Mouse (Mus musculus) neutrophil, adult 5-6 weeks (primary cell): ENCODE measurements around the gene Ctcfl. TPM values are rescaled to one million over a fixed set of nuclear protein-coding genes. Genes with fewer than 3 reads are reported as not detected.

Experiments
- ATAC-seq: fragments of 151-379, 151-347 bp; 2 replicates; pipeline ENCODE4 v1.8.0; 2017; ENCODE audit warnings: mild to moderate bottlenecking, moderate TSS enrichment; ENCODE audit not compliant: insufficient number of reproducible peaks, poor library complexity, low FRiP score, severe bottlenecking; ENCODE audit errors: extremely low read depth
- total RNA-seq: library from RNA; stranded (forward); fragments of 200-1000 nt; gene quantifications from 2 replicates; pipeline ENCODE4 v1.2.3, GENCODE M21; 2017

Gene Ctcfl
- not detected in 2 replicates for total RNA-seq

DNA sequence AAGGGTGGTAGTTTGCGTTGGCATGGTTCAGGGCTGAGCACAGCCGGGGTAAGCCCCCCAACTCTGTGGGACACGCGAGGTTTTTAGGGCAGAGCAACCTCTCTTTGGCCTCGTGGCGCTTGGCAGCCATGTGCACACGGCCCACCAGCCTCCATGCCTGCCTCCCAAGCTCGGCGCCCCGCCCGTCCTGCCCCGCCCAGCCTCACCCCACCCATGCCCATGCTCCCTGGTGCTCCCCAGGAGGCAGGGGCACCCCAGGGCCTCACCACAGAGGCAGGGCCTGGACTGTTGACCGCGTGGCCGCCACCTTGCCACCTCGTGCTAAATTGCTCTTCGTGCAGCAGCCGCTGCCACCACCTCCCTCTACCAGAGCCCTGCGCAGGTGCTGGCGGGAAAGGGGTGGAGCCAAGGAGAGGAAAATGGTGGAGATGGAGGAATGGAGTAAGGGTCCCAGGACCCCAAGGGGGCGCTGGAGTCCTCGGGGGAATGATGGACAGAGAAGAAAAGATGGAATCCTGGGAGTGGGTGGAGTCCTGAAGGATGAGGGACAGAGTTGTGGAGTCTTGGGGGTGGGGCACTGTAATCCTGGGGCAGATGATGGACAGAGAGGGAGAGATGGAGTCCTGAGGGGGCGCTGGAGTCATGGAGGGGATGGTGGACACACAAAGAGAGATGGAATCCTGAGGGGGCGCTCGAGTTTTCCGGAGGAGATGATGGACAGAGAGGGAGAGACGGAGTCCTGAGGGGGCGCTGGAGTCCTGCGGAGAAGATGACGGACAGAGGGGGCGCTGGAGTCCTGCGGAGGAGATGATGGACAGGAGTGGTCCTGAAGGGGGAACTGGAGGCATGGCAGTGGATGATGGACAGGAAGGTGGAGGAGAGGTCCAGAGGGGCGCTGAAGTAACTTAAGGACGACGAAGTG, at the start of gene Ctcfl:
Gene Ctcfl (minus strand): TSS at position 503 of the 922 bp plus-strand sequence.
- ATAC-seq: no peak

DNA sequence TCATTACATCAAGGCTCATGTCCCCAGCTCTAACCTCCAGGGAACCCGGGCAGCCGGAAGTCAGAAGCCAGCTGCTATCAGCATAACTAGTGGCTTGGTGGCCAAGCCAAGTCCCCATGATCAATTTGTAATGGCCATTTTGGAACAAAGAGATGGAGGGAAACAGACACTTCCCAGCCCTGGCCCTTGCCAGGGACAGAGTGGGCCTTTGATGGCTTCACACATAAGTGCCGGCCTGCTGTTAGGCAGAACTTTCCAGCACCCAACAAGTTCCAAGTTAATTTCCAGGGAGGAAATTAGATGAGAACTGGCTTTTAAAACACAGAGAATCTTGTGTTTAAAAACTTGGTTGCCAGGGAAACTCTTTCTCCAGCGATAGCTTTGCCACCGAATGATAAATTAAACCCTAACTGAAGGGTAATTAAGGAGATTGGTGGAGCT, 49.1 kb upstream of the Ctcfl start:
- ATAC-seq: no peak

DNA sequence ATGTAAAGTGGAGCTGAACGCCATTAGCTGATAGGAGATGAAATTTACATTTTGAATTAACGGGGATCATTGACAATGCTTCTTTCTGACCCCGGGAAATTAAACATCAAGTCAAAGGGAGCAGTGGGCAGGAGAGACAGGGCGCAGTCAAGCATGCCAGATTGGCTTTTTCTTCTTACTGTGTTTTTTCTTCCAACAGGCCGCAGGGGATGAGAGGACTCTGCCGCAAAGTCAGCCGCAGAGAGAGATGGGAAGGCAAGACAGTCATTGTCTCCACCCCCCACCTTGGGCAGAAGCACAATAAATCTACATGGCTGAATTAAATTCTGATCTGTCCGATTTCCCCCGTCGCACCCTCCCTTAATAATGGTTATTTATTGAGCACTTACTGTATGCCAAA, 46.0 kb upstream of the Ctcfl start:
- ATAC-seq: no peak

DNA sequence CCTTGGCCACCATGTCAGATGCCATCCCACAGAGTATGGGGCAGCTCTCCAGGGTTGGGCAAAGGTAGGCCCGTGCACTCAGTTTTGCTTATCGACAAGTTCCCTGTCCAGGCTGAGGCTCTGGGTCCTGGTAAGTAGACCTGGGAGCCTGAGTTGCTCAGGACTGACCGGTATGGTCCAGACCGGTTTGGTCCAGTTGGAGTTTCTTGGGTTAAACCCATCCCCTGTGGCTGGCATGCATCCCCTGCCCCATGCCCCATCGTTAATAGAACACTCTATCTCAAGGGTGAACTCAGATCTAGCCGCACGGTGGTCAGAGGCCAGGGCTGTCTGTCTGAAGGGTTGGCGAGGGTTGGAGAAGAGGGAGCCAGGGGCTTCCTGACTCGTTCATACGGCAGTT, 45.6 kb upstream of the Ctcfl start:
- no peak for ATAC-seq

DNA sequence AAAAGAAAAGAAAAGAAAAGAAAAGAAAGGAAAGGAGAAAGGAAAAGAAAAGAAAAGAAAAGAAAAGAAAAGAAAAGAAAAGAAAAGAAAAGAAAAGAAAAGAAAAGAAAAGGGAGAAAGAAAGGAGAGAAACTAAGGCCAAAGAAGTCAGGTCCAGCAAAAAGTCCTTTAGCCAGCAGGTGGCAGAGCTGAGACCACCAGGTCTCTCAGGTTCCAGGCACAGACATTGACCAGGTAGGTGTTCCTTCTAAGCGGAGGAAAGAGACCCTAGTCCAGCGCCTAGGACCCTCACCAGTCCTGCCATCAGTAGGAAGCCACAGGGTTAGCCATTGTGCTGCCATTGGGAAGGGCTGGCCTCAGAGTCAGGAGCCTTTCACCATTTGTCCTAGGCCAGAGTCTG, 45.0 kb upstream of the Ctcfl start:
- ATAC-seq: no peak

DNA sequence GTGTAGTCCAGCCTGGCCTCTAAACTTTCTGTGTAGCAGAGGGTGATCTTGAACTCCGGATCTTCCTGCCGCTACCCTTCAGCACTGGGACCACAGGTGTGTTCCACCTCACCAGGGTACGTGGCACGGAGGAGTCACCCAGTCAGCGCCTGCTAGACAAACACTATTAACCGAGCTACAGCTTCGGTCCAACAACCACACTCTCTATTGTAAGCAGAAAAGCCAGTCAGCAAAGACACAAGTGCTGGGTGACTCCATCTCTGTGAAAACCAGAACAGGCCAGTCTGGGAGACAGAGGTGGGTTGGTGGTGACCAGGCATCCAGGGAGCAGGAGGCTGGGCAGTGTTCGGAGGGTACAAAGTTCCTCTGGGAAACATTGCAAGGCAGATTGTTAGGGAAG, 44.1 kb upstream of the Ctcfl start:
- no peak for ATAC-seq

DNA sequence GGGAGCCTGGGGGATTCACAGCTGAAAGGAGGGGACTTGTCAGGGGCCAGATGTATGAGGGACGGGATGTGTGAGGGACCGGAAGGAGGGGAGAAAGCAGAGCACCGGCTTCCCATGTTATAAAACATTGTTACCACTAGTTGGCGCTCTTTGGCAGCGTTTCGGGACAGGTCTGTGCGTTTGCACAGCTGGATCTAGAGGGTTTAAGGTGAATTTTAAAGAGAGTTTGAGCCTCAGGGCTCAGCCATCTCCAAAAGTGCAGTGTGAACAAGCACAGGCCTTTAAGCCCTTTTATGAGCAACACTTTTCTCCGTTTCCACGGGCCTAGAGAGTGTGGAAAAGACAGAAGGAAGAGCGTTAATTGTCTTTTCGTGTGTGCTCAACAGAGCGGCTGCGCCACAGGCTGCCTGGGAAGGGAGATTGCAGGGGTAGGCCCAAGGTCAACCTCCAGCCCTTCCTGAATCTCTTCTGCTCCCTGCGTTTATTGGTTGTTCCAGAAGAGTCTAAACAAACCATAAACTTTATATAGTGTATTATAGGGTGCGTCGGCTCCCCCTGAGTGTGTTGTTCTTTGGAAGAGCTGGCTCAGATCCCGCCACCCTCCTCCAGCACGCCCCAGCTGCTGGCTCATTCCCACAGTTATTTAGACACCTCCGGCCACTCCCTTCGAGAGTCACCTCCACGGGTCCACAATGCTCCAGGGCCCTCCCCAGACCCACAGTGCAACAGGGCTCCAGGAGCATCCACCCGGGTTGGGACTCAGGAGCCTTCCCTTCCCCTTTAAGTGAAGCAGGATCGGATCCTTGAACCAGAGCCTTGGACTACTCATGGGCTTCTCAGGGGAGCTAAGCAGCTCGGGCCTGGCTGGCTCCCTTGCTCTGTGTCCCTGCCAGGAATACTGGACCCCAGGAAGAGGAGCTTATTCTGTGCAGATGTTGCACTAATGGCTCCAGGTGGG, 40.3 kb upstream of the Ctcfl start:
- peak; percentile 63; the same call in 1 of the 2 replicates for ATAC-seq

DNA sequence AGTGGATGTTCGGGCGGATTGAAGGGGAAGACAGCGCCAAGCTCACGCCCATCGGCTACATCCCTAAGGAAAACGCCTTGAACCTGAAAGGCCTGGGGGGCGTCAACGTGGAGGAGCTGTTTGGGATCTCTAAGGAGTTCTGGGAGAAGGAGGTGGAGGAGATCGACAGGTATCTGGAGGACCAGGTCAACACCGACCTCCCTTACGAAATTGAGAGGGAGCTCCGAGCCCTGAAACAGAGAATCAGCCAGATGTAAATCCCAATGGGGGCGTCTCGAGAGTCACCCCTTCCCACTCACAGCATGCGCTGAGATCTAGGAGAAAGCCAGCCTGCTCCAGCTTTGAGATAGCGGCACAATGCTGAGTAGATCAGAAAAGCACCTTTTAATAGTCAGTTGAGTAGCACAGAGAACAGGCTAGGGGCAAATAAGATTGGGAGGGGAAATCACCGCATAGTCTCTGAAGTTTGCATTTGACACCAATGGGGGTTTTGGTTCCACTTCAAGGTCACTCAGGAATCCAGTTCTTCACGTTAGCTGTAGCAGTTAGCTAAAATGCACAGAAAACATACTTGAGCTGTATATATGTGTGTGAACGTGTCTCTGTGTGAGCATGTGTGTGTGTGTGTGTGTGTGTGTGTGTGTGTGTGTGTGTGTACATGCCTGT, 39.2 kb upstream of the Ctcfl start:
- no peak for ATAC-seq

DNA sequence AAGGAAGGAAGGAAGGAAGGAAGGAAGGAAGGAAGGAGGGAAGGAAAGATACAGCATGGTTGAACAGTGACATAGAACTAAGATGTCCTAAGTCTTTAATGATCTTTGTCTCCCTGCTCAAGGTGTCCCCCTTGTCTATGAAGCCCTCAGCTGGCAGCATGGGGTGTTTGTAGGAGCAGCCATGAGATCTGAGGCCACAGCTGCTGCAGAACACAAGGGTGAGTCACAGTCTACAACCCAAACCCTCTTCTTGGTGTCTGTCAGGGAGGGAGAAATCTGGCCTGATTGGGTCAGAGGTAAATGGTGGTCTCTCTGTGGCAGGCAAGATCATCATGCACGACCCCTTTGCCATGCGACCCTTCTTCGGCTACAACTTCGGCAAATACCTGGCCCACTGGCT, 38.5 kb upstream of the Ctcfl start:
- no peak for ATAC-seq

DNA sequence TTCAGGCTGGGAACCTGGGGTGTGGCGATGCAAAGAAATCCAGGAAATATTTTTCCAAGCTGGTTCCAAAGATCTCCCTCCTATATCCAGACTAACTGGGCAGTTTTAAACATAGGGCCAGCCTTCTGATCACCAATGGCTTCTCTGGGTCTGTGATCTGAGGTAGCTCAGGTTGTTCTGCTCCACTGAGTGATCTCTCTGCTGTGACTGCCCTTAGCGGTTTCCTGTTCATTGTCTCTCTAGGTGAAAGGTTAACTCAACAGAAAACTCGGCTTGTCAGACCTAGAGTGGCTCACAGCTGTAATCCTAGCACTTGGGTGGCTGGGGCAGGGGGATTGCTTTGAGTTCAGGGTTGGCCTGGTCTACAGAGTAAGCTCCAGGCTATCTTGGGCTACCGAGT, 38.1 kb upstream of the Ctcfl start:
- no peak for ATAC-seq

DNA sequence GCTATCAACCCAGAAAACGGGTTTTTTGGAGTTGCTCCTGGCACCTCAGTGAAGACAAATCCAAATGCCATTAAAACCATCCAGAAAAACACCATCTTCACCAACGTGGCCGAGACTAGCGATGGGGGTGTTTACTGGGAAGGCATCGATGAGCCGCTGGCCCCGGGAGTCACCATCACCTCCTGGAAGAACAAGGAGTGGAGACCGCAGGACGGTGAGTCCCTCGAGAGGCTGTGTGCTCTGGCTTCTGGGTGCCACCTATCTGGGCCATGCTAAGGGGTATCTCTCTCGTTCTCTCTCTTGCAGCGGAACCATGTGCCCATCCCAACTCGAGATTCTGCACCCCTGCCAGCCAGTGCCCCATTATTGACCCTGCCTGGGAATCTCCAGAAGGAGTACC, 37.6 kb upstream of the Ctcfl start:
- no peak for ATAC-seq

DNA sequence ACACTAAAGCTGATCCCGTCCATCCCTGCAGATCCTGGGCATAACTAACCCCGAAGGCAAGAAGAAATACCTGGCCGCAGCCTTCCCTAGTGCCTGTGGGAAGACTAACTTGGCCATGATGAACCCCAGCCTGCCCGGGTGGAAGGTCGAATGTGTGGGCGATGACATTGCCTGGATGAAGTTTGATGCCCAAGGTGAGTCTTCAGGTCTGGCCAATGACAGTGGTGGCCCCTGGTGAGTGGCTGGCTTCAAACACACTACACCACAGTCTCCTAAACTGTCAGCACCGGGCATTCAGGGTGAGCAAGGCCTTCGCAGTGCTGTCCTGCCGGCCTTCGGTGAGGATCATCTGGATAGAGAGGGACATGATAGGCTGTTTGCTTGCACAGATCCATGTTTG, 36.6 kb upstream of the Ctcfl start:
- no peak for ATAC-seq

DNA sequence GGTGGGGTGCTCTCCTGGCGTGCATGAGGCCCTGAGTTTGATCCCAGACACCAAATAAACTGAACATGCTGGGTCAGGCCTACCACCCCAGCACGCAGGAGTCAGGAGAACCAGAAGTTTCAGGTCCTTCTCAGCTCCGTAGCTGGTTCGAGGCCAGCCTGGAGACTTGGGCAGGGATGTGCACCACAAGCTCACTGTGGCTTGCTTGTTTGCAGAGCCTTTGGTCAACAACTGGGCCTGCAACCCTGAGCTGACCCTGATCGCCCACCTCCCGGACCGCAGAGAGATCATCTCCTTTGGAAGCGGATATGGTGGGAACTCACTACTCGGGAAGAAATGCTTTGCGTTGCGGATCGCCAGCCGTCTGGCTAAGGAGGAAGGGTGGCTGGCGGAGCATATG, 35.6 kb upstream of the Ctcfl start:
- ATAC-seq: no peak

DNA sequence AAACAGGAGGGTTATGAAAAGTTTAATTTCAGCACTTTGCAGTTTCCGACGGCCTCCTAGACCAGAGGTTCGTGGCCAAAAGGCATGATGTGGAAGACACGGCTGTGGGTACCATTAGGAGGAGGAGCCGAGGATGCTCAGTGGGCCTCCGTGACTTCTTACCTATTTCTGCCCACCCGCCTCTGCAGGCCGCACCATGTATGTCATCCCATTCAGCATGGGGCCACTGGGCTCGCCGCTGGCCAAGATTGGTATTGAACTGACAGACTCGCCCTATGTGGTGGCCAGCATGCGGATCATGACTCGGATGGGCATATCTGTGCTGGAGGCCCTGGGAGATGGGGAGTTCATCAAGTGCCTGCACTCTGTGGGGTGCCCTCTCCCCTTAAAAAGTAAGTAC, 35.2 kb upstream of the Ctcfl start:
- ATAC-seq: no peak

DNA sequence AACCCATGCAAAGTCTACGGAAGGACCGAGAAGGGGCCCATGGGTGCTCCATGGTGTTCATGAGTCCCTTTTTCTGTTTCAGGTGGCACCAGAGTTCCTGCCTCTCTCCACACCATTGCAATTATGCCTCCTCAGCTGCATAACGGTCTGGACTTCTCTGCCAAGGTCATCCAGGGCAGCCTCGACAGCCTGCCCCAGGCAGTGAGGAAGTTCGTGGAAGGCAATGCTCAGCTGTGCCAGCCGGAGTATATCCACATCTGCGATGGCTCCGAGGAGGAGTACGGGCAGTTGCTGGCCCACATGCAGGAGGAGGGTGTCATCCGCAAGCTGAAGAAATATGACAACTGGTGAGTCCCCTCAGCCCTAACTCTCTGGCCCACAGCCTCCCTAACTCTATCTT, 33.9 kb upstream of the Ctcfl start:
- ATAC-seq: no peak

DNA sequence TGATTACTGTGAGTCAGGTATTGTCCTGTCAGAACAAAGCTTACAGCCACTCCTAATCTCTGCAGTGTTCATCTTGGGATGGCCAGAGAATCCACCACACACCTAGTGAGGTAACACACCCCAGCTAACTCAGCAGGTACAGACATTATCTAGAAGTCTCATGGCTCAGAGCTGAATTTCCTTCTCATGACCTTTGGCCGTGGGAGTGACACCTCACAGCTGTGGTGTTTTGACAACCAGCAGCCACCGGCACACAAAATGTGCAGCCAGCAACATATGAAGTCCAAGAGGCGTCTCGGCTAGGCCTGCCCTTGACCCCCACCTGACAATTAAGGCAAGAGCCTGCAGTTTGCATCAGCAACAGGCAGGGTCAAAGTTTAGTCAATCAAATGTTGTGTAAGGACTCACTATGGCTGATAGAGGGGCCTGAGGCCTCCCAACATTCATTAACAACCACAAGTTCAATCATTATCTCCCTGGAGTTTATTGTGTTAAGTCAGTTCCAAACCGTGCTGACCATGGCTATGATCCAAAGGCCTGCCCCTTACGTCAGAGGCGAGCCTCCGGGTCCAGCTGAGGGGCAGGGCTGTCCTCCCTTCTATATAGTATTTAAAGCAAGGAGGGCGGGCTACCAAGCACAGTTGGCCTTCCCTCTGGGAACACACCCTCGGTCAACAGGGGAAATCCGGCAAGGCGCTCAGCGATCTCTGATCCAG, 33.3 kb upstream of the Ctcfl start, which contains the start of gene Pck1:
Gene Pck1 (plus strand): TSS at position 613 of the 716 bp plus-strand sequence.
- no peak for ATAC-seq

DNA sequence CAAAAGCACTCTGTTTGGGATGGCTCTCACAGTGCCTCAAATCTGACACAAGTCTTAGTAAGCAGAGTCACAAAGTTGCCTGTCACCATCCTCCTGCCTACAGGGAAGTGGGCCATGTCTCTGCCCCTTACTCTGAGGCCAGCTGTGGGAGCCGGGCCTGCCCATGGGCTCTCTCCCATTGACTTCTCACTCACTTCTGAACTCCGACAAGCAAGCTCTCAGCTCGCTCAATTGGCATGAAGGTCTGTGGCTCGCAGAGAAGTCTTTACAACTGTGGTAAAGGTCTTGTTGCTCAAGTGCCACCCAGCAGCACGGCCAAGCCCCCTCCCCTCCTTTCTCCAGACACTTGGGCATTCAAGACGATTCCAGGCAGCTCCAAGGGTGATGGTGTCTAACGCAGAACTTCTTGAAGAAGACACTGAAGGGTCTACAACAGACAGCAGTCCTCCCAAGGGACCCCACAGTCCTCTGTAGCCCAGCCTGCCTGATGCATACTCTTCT, 32.5 kb upstream of the Ctcfl start:
- no peak for ATAC-seq

DNA sequence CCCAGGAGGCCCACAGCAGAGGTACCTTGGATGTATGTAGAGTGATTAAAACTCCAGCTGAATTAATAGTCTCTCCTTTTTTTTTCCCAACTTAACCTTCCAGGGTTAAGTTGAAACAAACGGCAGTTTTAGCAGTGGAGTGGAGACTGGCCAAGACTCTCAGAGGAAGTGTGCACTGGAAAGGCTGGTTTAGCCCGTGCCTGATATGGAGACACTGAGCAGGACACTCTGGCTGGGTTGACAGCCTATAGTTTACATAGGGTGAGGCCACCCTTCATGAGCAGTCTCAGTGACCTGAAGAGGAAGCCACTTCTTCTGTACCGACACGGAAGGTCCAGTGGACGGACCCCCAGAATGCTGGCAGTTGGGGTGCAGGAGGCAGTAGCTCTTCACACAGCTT, 32.0 kb upstream of the Ctcfl start:
- no peak for ATAC-seq
